Mouse (Mus musculus): ENCODE measurements at regions not wholly inside any gene's neighbourhood (a gene's known extent, or its start where the extent isn't known, plus 50 kb on each side); places are given as distances from the start of the nearest gene placed in this dataset.

DNA sequence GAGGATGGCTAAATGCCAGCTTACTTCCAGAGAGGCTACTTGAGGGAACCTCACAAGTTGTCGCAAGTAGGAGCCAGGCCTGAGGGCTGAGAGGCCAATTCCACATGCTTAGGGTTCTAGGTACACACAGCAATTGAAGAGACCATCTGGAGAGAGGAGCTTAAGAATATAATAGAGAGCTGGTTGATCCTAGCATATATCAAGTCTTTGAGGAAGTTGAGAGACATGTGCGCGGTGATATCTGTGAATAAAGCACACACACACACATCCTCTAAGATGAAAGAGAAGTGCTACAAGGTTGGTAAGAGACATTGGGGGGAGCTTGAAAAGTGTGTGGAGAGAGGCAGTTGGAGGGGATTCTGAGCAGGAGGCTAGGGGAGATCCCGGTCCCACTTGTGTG is 189.5 kb downstream of the Zfp462 start:
- DNase-seq (ENCODE audit: low spot score) = no peak

DNA sequence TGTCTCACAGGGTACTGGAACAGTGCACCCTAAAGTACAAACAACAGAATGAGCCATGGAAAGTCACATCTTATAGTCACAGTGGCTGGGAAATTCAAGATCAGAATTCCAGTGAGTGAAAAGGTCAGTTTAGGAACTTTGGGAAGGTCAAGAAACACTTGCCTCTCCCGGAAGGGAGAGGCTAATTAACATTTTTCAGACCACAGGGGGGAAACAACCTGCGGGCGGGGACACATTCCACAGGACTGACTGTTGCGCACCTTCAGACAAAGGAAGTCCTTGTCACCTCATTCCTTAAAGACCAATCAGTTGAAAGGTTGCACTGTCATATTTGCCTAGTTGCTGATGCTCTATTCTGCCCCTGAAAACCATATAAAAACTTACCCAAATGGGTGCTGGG is 189.9 kb downstream of the Zfp462 start:
- DNase-seq (ENCODE audit: low spot score) = no peak

- DNase-seq (ENCODE audit: low spot score) = no peak
Measured at GRCm38 (mm10) chr4:55136283-55136682, 191.4 kb downstream of the Zfp462 start.

GRCm38 (mm10) chr4:55137781-55138394 is 193.0 kb downstream of the Zfp462 start:
- DNase-seq (ENCODE audit: low spot score) = no peak

DNA sequence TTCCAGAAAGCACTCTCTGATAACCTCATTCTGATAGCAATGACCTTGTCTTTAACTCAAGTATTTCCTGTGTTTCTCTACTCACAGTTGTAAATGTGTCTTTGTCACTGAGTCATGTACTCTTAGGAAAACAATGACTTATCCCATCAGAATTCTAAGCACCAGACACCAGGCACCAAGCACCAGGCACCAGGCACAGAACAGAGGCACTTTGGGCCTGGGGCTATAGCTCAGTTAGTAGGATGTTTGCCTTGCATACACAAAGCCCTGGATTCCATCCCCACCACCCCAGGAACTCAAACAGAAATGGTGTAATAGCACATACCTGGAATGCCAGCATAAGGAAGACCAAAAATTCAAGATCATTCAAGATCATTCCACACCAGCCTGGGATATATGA is 196.5 kb downstream of the Zfp462 start:
- DNase-seq (ENCODE audit: low spot score) = peak; percentile 12

DNA sequence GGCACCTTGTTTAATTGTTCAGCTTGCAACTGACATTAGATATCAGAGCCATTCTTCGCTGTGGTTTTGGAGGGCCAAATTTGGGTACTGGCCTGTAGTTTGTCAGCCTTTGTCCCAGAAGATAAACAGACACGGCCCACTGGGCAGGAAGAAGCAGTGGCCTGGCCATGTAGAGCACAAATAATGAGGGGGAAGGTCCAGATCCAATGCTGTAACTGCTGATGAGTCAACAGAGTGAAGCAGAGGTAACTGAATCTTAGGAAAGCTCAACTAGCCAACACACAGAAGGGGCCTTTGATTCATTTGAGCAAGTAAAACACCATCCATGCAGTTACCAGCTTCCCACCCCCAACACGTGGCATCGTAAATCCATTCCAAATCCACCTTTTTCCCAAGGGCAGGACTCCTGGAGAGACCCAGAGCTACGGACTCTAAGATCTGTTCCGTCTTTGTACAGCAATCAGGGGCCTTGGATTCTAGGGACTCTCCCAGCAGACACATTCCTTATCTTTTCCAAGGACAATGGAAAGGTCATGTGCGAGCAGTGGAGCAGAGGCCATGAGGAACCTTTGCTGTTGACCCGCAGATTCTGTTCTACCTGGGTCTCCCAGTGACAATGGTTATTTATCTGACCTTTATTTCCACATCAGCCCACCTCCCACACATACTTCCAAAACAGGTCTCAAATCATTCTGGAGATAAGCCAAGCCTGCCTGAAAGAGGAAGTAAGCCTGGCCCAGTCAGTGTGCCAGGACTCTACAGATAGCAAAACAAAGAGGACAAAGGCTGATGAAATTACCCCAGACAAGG is 197.3 kb downstream of the Zfp462 start:
- peak; percentile 70 for DNase-seq (ENCODE audit: low spot score)

DNA sequence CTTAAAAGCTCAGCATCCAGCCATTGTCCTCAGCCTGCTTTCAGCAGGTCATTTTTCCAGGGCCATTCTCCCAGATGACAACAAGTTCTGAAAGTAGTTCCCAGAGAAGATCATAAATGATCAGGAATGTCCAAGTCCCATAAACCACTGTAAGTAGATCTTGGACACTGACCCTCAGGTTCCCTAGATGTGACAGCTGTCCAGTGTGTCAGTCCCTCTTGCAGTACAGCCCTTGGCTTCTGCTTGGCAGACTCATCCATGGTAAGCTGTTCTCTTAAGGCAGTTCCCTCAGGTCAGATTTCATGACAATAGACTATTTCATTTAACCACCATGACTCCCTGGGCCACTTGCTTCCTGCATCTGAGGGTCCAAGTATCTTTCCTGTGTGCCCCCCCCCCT is 198.6 kb downstream of the Zfp462 start:
- no peak for DNase-seq (ENCODE audit: low spot score)

GRCm38 (mm10) chr4:55144995-55145394 is 200.1 kb downstream of the Zfp462 start:
- DNase-seq (ENCODE audit: low spot score) = no peak

- DNase-seq (ENCODE audit: low spot score) = no peak
Measured at GRCm38 (mm10) chr4:55145968-55146367, 201.1 kb downstream of the Zfp462 start.

GRCm38 (mm10) chr4:55148380-55148779 is 201.5 kb upstream of the Rad23b start:
- DNase-seq (ENCODE audit: low spot score) = no peak

DNA sequence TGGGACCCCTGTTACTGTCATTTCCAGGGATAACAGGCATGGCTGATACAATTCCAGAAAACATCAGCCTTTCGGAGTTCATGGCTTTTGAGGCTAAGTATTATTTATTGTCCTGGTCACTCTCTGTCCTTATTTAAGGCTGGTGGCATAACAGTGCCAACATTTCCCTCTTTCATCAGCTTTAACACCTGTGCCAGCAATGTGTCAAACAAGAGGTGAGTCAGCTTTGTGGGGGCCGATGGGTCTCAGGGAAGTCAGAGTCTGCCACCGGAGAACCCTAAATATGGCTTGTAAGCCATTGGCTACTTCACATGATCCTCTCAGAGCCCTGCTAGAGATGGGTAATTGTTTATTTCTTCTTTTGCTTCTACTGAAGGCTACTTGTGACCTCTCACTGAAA is 195.3 kb upstream of the Rad23b start:
- no peak for DNase-seq (ENCODE audit: low spot score)

GRCm38 (mm10) chr4:55158166-55158739 is 191.6 kb upstream of the Rad23b start:
- no peak for DNase-seq (ENCODE audit: low spot score)

DNA sequence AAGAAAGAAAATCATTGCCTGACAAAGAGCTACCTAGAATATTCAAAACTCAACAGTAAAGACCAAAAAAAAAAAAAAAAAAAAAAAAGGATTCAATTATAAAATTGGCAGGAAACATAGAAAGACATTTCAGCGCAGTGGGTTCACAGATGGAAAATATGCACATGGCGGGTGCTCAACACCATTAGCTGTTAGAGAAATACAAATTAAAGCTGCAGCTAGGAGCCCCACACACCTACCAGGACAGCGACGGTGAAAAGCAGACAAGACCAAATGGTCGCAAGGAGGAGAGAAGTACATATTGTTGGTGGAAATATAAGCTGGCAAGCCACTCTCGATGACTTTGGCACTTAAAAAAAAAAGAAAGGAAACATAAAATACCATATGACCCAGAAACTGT is 183.6 kb upstream of the Rad23b start:
- DNase-seq (ENCODE audit: low spot score) = no peak

DNA sequence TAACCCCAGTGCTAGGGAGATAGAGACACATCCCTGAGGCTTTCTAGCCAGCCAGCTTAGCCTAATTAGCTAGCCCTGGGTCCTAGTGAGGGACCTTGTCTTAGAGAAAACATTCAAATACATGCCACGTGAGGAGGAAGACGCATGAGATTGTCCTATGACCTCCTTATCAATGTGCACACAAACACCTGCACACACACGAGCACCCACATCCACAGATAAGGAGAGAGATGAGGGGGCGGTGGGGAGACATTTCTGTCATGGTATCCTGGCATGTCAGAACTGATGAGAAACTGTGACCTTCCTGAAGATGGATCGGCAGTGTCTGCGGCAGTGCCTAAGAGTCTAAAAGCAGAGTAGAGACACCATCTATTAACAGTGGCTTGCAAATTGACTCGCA is 180.8 kb upstream of the Rad23b start:
- no peak for DNase-seq (ENCODE audit: low spot score)

GRCm38 (mm10) chr4:55172334-55172891 is 177.4 kb upstream of the Rad23b start:
- DNase-seq (ENCODE audit: low spot score) = peak; percentile 12

- DNase-seq (ENCODE audit: low spot score) = no peak
Measured at GRCm38 (mm10) chr4:55176026-55176425, 173.8 kb upstream of the Rad23b start.

DNA sequence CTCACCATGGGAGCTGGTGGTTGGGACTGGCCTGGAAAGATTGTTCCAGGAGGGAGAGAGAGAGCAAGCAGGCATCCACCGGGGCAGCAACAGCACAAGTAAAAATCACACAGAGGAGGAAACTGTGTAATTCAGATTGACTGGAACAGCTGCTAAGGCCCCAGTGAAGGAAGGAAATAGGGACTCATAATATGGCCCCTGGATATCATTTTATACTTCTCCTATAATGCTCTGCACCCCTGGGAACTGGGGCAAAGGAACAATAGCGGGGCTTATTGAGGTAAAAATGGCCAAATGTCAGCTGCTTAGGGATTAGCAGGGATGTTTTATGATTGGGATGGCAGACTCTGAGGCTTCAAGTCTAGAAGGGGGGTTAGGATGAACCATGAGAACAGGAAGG is 170.4 kb upstream of the Rad23b start:
- DNase-seq (ENCODE audit: low spot score) = no peak

GRCm38 (mm10) chr4:55183519-55183918 is 166.3 kb upstream of the Rad23b start:
- no peak for DNase-seq (ENCODE audit: low spot score)

- DNase-seq (ENCODE audit: low spot score) = no peak
Measured at GRCm38 (mm10) chr4:55188716-55189115, 161.1 kb upstream of the Rad23b start.

DNA sequence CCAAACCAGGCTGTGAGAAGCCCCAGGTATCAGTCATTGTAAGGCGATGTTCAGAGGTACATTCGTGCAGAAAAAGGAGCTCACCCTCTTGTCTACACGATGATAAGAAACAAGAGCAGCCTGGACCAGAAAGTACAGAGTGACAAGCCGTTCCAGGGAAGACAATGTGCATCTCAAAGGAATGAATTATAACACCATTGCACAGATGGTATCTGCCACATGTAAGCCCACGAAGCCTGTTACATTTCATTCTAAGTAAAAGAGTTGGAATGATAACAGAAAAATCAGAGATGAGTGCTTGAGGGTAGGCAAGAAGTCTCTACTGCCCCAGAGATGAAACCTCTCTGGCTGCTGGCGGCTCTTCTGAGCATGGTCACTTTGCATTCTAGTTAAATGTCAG is 159.3 kb upstream of the Rad23b start:
- DNase-seq (ENCODE audit: low spot score) = no peak

GRCm38 (mm10) chr4:55194061-55194460 is 155.8 kb upstream of the Rad23b start:
- DNase-seq (ENCODE audit: low spot score) = peak; percentile 30

DNA sequence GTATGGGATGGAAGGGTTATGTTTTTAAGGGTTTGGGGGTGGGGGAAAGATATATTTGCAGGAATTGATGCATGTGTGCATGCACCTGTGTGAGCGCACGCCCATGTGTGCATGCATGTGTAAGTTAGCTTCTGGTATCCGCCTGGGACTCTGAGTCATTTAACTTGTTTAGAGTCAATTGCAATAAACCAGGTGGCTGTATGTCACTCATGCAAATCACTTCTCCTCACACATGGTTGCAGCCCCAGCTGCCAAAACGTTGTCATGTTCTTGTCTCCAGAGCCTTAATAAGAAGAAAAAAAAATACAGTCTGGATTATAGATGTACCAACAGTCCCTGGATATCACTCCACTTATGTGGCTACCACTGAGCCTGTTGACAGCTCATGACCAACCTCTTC is 155.3 kb upstream of the Rad23b start:
- peak; percentile 37 for DNase-seq (ENCODE audit: low spot score)

Data from MN1 (cell line).